ENCODE assay signal across 15 mouse cellular contexts in genomic region chr14:115477360-115477759, GRCm38 (mm10).
DNase-seq lines count a peak whose midpoint lies in the region; ATAC-seq and TF ChIP-seq lines count a peak whose summit lies in the region.
"Had no signal": no experiment of that assay in that cellular context is flagged by ENCODE, and none has a peak within 500 bp of the region (broad histone marks: within the 10 kb centered on the region; RNA-seq: fewer than 3 reads in every experiment).

No protein-coding gene starts in this region.

- no peak overlapping the region for H3K9ac ChIP-seq in heart, embryonic 14.5 days (ENCODE audit: low read length)
- no peak overlapping the region for H3K9ac ChIP-seq in lung, embryonic 14.5 days
- H3K9ac ChIP-seq in embryonic facial prominence, embryonic 15.5 days: no peak overlapping the region
- no peak overlapping the region for H3K9ac ChIP-seq in limb, embryonic 12.5 days (replicated peaks)
- H3K9ac ChIP-seq: neural tube, embryonic 12.5 days had no signal

- peak overlapping the region; percentile 36 for H3K4me2 ChIP-seq in heart, embryonic 14.5 days (ENCODE audit: low read length)
- H3K4me2 ChIP-seq in lung, embryonic 14.5 days: peak overlapping the region; percentile 45
- no peak overlapping the region for H3K4me2 ChIP-seq in embryonic facial prominence, embryonic 15.5 days (replicated peaks)
- no peak overlapping the region for H3K4me2 ChIP-seq in limb, embryonic 12.5 days
- H3K4me2 ChIP-seq: liver, embryonic 11.5 days; neural tube, embryonic 12.5 days had no signal

- no peak for ATAC-seq in heart, embryonic 14.5 days (ENCODE audit: insufficient number of reproducible peaks, insufficient read depth, low FRiP score, low read depth)
- ATAC-seq in lung, embryonic 14.5 days (ENCODE audit: insufficient read depth): peak; percentile 87
- ATAC-seq in embryonic facial prominence, embryonic 15.5 days (ENCODE audit: insufficient number of reproducible peaks, low FRiP score, low TSS enrichment, low read depth): 0 out of 2 replicates have a peak, but pooled peaks have one; percentile 43
- ATAC-seq in limb, embryonic 12.5 days (ENCODE audit: insufficient number of reproducible peaks, insufficient read depth, low FRiP score, low TSS enrichment, low read depth): peak; percentile 64
- ATAC-seq in megakaryocyte-erythroid progenitor cell, adult 5-6 weeks (replicated peaks; ENCODE audit: low FRiP score, low TSS enrichment, poor library complexity, severe bottlenecking): no peak
- ATAC-seq: intestine, postnatal 0 days had no signal

- H3K27ac ChIP-seq in heart, embryonic 14.5 days (replicated peaks in 1 of 2; ENCODE audit: control insufficient read depth in 1 of 2, insufficient read depth in 1 of 2, low read depth in 2 of 2, low read length in 2 of 2): no peak overlapping the region
- H3K27ac ChIP-seq in lung, embryonic 14.5 days (ENCODE audit: low read depth): no peak overlapping the region
- no peak overlapping the region for H3K27ac ChIP-seq in embryonic facial prominence, embryonic 15.5 days (replicated peaks)
- no peak overlapping the region for H3K27ac ChIP-seq in limb, embryonic 12.5 days
- H3K27ac ChIP-seq: heart, embryonic 10.5 days; neural tube, embryonic 12.5 days had no signal

- H3K36me3 ChIP-seq in heart, embryonic 14.5 days (ENCODE audit: control insufficient read depth, insufficient read depth, low read length): no peaks in the 10 kb centered on the region
- no peaks in the 10 kb centered on the region for H3K36me3 ChIP-seq in lung, embryonic 14.5 days (ENCODE audit: insufficient read depth)
- no peaks in the 10 kb centered on the region for H3K36me3 ChIP-seq in embryonic facial prominence, embryonic 15.5 days
- H3K36me3 ChIP-seq in limb, embryonic 12.5 days: no peaks in the 10 kb centered on the region
- H3K36me3 ChIP-seq: heart, embryonic 10.5 days; neural tube, embryonic 12.5 days had no signal

- H3K4me3 ChIP-seq in heart, embryonic 14.5 days (ENCODE audit: control insufficient read depth in 1 of 2, insufficient read depth in 1 of 2, low read depth in 1 of 2, low read length in 2 of 2): no peak overlapping the region
- no peak overlapping the region for H3K4me3 ChIP-seq in lung, embryonic 14.5 days (ENCODE audit: low read depth, low read length)
- no peak overlapping the region for H3K4me3 ChIP-seq in embryonic facial prominence, embryonic 15.5 days (replicated peaks)
- H3K4me3 ChIP-seq in limb, embryonic 12.5 days (replicated peaks): no peak overlapping the region
- H3K4me3 ChIP-seq: heart, embryonic 10.5 days; neural tube, embryonic 12.5 days had no signal

- no peak for DNase-seq in heart, adult 8-10 months (ENCODE audit: low spot score)
- peak; percentile 44 for DNase-seq in lung, embryonic 14.5 days
- no peak for DNase-seq in lung, postnatal 10 days
- DNase-seq: cerebellum, adult 9-11 months; kidney, postnatal 4 days; layer of hippocampus, postnatal 36 days; thymus, adult 18-20 months had no signal

- WGBS in heart, embryonic 14.5 days: 40% methylated on average over 14 of the region's 14 CpGs
- WGBS in lung, embryonic 14.5 days: 26% methylated on average over 14 of the region's 14 CpGs
- WGBS in embryonic facial prominence, embryonic 15.5 days: 55% methylated on average over 14 of the region's 14 CpGs
- WGBS in limb, embryonic 12.5 days: 55% methylated on average over 14 of the region's 14 CpGs

- TF ChIP-seq CTCF in lung, embryonic 14.5 days (IDR thresholded peaks at IDR 0.05; ENCODE audit: low read depth): no peak

- H3K9me3 ChIP-seq in heart, embryonic 14.5 days (ENCODE audit: control insufficient read depth, low read length): no peaks in the 10 kb centered on the region
- H3K9me3 ChIP-seq in lung, embryonic 14.5 days (ENCODE audit: low read depth, low read length): no peaks in the 10 kb centered on the region
- no peaks in the 10 kb centered on the region for H3K9me3 ChIP-seq in embryonic facial prominence, embryonic 15.5 days (replicated peaks)
- H3K9me3 ChIP-seq in limb, embryonic 12.5 days: no peaks in the 10 kb centered on the region
- H3K9me3 ChIP-seq: heart, embryonic 10.5 days; neural tube, embryonic 12.5 days had no signal

- peaks cover 0 to 5% of the 10 kb centered on the region in 2 experiments; a peak in 2 of 4 replicates for H3K4me1 ChIP-seq in heart, embryonic 14.5 days (ENCODE audit: control insufficient read depth in 2 of 2, insufficient read depth in 2 of 2, low read length in 2 of 2)
- peaks cover 4% of the 10 kb centered on the region; the same call in 1 of the 2 replicates for H3K4me1 ChIP-seq in lung, embryonic 14.5 days (ENCODE audit: insufficient read depth)
- H3K4me1 ChIP-seq in embryonic facial prominence, embryonic 15.5 days: no peaks in the 10 kb centered on the region
- peaks cover 4% of the 10 kb centered on the region; the same call in 1 of the 2 replicates for H3K4me1 ChIP-seq in limb, embryonic 12.5 days (replicated peaks)
- H3K4me1 ChIP-seq: heart, embryonic 10.5 days; neural tube, embryonic 12.5 days had no signal

- H3K27me3 ChIP-seq in heart, embryonic 14.5 days (ENCODE audit: control insufficient read depth, insufficient read depth, low read length): no peaks in the 10 kb centered on the region
- H3K27me3 ChIP-seq in lung, embryonic 14.5 days (ENCODE audit: insufficient read depth, low read length): no peaks in the 10 kb centered on the region
- no peaks in the 10 kb centered on the region for H3K27me3 ChIP-seq in embryonic facial prominence, embryonic 15.5 days
- no peaks in the 10 kb centered on the region for H3K27me3 ChIP-seq in limb, embryonic 12.5 days
- H3K27me3 ChIP-seq: neural tube, embryonic 12.5 days had no signal

Comparison
In these comparisons a context has a peak if more than half of its experiments do, and no peak if none do; other contexts are left out.
1. ATAC-seq: peak in lung, embryonic 14.5 days (single experiment), embryonic facial prominence, embryonic 15.5 days (single experiment) and limb, embryonic 12.5 days (single experiment); none in heart, embryonic 14.5 days (single experiment) and megakaryocyte-erythroid progenitor cell, adult 5-6 weeks (single experiment).
2. H3K4me2 ChIP-seq: peak in heart, embryonic 14.5 days (single experiment) and lung, embryonic 14.5 days (single experiment); none in embryonic facial prominence, embryonic 15.5 days (single experiment) and limb, embryonic 12.5 days (single experiment).